Mouse (Mus musculus) megakaryocyte, embryonic 14.5 days (primary cell): ENCODE data around the gene Hoxc8.

Experiments used
- FLI1 ChIP-seq: IDR thresholded peaks from 2 replicates; pipeline ENCODE4 v1.6.1; 2012; ENCODE audit warnings: low read length, inconsistent platforms, mixed read lengths
- GATA1 ChIP-seq: IDR thresholded peaks from 3 replicates; pipeline ENCODE4 v1.6.1; 2012; ENCODE audit warnings: mixed read lengths, low read length, inconsistent platforms, borderline replicate concordance

DNA sequence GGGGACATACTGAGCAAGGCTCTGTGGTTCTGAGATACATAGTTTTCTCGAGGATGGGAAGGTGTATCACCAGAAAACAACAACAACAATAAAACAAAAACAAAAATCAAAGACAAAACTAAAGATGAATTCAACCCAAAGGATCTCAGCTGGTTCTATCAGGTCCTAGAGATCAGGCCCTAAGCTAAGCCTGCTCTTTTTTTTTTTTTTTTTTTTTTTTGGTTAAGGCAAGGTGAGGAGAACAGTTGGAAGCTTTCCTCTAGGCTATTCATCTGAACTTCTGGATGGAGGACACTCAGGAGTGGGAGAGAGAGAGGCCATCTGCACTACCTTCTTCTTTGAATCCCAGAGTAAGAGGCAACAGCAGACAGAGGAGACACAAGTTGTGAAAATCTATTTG, 47.2 kb downstream of the Hoxc8 start:
- TF ChIP-seq GATA1 (no peak), FLI1 (no peak)
